Mouse (Mus musculus) thymus, postnatal 10 days (tissue): ENCODE results near the gene Bgn.

Experiments used
- DNase-seq, 2 experiments: peaks; one replicate each; pipeline ENCODE4 v3.0.0; 2021; ENCODE audit warnings: low spot score in 2 of 2

The Bgn gene

DNA sequence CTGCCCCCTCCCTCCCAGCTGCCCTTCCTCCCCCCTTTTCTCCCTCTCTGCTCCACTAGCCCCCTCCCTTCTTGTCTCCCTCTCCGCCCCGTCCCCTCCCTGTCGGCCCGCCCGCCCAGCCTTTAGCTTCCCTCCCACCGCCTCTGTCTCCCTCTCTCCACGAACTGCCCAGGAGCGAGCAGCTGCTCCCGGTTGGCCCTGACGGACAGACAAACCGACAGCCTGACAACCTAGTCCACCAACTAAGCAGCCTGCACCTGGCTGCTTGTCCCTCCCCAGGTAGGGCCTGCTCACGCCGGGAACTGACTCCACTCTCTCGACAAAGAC, at the start of gene Bgn:
TSS of gene Bgn (plus strand) at position 119 of the 327 bp plus-strand sequence.
- no peak for DNase-seq

DNA sequence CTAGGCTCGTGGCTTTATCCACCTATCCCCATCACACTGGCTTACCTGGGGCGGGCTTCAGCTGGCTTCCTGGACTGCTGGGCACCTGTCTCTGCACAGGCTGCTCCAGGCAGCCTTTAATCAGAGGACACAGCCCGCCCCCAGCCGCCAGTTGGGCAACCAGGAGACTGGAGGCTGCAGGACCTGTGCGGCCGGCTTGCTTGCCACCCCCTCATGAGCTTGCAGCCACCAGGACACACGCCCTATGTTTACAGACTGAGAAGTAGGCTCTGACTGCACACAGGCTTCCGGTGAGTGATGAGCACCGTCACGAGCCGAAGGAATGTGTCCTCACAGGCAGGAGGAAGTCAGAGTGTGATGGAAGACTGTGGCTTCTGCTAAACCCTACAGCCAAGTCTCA, 48.1 kb upstream of the Bgn start, which contains the start of gene Trex2:
TSS of gene Trex2 (minus strand) at position 93 of the 400 bp plus-strand sequence.
- DNase-seq: no peak

DNA sequence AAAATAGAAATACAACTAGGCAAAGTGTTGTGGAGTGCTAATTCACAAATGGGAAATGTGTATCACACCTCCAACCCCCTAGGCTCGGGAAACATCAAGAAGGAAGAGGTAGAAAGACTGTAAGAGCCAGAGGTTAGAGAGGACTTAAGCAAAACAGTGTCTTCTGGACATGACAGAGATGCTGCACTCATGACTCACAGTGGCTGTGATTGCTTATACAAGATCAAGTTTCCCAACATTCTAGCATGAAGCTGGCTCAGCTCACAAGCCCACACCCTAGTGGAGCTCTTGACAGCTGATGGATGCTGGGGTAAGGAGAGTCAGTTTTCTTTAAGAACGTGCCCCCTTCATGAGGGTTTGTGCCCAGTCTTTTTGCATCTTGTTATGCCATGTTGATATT, 42.0 kb upstream of the Bgn start:
- no peak for DNase-seq

GRCm38 (mm10) chrX:73451949-73452348, 31.5 kb upstream of the Bgn start:
- DNase-seq: peak; percentile 37 to 63

- peak; percentile 80 to 92 for DNase-seq
Observed at GRCm38 (mm10) chrX:73458877-73459392, 24.5 kb upstream of the Bgn start, which contains the start of gene Haus7. Gene Haus7, minus strand, starts transcription at chrX:73459044.

DNA sequence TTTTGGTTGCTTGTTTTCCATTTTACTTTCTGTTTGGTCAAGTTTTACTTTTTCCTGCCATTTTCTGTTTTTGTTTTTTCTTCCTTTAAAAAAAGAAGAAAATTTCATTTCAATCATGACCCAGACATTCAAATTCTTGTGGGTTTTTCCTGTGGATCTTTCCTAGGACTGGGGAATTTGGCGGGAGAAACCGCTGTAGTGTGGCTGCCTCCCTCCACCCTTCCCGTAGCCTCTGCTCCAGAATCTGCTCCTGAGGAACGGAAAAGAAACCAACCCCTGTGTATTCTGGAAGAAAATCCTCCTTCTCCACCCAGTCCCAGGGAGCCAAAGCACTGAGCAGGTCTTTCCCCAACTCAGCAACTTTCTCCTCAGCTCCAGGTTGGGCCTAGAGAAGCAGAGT, 22.6 kb upstream of the Bgn start:
- DNase-seq: no peak

DNA sequence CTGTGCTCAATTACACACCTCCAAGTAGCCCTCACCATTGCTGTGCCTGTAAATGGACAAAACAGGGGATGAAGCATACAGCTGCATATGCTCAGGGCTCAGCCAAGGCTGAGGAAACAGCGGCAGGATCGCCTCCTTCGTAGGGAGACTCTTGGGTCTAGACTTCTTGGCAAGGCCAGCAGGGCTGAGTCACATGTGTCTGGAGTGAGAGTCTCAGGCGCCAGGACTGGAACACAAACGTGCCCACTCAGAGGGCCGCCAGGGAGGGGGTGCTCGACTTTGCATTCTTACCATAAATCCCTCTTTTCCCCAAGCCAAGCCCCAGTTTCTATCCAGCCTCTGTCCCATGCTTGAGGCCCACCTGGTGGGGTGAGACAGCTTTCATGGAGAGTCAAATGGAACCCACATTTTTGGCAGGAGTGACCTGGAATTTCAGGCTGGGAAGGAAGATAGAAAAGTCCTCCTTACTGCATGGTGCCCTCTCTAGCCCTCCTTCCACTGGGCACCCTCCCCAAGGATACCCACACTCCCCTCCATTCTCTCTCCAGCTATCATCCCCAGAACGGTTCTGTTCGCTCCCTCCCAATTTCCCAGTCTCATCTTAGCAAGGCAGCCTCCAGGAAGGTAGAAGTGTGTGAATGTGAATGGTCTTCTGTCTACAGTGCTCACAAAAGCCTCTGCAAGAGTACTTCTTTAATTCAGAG, 17.8 kb upstream of the Bgn start:
- no peak for DNase-seq

DNA sequence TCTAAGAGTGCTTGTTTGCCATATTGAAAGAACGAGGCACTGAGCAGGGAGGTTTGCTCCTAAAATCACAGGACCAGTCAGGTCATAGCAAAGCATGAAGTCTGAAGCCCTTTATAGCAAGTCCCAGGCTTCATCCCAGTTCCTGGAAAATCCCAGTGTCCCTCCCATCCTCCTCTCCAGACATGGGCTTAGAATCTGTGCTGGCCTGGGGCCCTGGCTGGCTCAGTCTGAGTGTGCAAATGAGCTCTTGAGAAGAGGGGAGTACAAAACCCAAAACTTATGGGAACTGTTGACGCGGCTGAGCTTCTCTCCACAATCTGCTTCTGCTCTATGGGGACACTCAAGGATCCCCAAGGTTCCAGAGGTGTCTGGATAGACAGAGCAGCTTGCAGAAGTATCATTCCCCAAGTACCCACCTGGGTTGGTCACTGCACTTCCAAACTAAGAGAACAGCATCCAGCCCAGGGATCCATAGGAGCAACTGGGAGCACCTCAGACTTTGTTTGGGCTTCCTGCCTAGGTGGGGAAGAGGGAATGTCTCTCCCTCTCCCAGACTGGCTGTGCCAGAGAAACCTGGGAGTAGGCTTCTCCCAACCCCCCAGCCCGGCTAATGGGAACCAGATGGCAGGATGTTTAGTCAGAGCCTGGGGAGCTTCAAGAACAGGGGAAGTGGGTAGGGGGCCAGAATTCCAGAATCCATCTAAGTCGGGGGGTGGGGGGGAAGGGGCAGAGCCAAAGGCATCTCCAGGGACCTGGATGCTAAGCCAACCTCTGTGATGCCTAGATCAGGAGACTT, 15.8 kb upstream of the Bgn start:
- no peak for DNase-seq

GRCm38 (mm10) chrX:73468330-73468729, 15.1 kb upstream of the Bgn start:
- no peak for DNase-seq

DNA sequence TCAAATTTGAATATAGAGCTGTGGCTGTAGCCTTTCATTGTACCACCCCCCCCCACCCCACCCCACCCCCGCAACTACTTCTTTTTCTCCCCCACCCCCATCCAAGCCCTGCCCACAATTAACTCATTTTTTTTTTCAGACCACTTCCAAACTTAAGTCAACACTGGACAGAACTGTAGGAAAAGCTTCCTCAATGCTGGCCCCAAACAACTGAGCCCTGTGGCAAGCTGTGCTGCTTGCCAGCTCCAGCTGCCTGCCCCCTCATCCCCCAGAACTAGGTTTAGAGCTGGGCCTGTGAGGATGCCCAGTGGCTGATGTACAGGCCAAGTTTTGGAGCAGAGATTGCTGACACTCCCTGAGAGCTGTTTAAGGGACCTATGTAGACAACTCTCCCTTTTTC, 14.7 kb upstream of the Bgn start:
- DNase-seq: no peak

DNA sequence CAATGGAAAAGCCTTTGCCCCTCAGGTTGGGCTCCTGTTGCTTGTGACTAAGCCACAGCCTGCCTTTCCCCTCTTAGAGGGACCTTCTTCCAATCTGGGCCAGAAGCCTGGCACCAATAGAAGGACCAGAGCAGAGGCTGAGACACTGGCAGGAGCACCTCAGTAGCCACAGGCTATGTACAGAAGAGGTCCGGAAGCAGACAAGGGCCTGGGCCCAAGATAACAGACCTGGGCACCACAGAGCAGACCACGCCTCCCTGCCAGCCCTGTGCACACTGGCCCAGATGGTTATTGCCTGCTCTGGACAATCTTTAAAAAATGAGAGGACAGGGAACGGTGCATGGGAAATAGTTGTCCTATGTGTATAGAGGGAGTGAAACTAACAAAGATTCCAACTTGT, 11.6 kb upstream of the Bgn start:
- DNase-seq: no peak

- DNase-seq: no peak
Observed at GRCm38 (mm10) chrX:73474340-73475165, 8.8 kb upstream of the Bgn start.

- DNase-seq: no peak
Observed at GRCm38 (mm10) chrX:73475658-73476256, 7.6 kb upstream of the Bgn start.

- no peak for DNase-seq
Observed at GRCm38 (mm10) chrX:73476621-73477020, 6.8 kb upstream of the Bgn start.

- no peak for DNase-seq
Observed at GRCm38 (mm10) chrX:73477500-73477899, 5.9 kb upstream of the Bgn start.

- no peak for DNase-seq
Observed at GRCm38 (mm10) chrX:73479656-73480055, 3.7 kb upstream of the Bgn start.

GRCm38 (mm10) chrX:73480334-73480733, 3.1 kb upstream of the Bgn start:
- no peak for DNase-seq

GRCm38 (mm10) chrX:73482643-73483483, 539 bp upstream of the Bgn start:
- DNase-seq: no peak

DNA sequence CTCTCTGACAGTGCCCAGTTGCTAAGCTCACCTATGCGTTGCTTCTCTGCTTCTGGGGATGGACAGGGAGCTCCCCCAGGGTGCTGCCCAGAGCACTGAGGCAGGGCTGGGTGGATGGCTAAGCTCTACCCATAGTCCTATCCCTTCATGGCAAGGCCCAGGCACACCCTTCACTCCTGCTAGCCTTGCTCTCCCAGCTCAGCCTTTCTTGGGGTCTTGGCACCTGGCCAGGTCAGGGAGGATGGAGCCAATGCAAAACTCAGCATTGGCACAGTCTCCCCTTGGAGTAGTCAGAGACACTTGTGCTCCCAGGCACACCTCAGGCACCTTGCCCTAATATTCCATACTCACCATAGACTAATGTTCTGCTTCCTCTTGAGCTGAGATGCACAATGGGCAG, 674 bp downstream of the Bgn start:
- DNase-seq: no peak

DNA sequence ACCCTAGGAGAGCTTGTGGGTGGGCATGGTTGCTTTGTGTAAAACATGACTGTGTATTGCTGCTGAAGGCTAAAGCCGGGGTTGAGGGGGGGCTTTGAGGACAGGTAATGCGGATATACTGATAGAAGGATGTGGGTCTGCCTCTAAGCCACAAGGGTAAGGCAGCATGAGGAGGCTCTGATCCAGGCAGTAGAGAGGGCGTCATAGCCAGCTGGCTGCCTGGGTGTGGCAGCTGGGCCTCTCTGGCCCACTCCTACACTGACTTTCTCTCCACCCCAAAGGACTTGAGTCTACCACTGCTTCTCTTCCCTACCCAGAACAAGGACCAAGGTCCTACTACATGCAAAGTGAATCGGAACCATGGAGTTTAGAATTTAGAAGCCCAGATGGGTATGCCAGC, 1.5 kb downstream of the Bgn start:
- no peak for DNase-seq

- no peak for DNase-seq
Observed at GRCm38 (mm10) chrX:73486920-73487319, 3.5 kb downstream of the Bgn start.
